Mouse (Mus musculus): ENCODE data around the gene Cdh26. TPM values are rescaled to one million over a fixed set of nuclear protein-coding genes. Genes with fewer than 3 reads are reported as not detected.

The Cdh26 gene
- polyA plus RNA-seq, 1 experiment from 2014 or later, result 3.9 TPM

- Histone ChIP-seq H3K9me3 (ENCODE audit: control insufficient read depth, low read length) (no peaks in the 10 kb centered on the region), H3K4me2 (ENCODE audit: low read depth, low read length) (no peak overlapping the region), H3K27ac (replicated peaks; ENCODE audit: low read depth, low read length) (no peak overlapping the region), H3K4me1 (ENCODE audit: control insufficient read depth, insufficient read depth, low read length) (no peaks in the 10 kb centered on the region), H3K9ac (ENCODE audit: low read depth, low read length) (no peak overlapping the region), H3K36me3 (ENCODE audit: control insufficient read depth, insufficient read depth, low read length) (no peaks in the 10 kb centered on the region), H3K27me3 (replicated peaks; ENCODE audit: control insufficient read depth, insufficient read depth, low read length) (peaks cover 11% of the 10 kb centered on the region; the same call in 1 of the 2 replicates), H3K4me3 (ENCODE audit: low read depth, low read length) (no peak overlapping the region)
- DNase-seq (ENCODE audit: low spot score), result peak; percentile 68
- WGBS, result 37% methylated on average over 6 of the region's 6 CpGs
- peak; percentile 60; the same call in 1 of the 2 replicates for ATAC-seq (ENCODE audit: low read depth)
These were observed 77.2 kb downstream of the Cdh26 start for GRCm38 (mm10) chr2:178507379-178508014.

DNA sequence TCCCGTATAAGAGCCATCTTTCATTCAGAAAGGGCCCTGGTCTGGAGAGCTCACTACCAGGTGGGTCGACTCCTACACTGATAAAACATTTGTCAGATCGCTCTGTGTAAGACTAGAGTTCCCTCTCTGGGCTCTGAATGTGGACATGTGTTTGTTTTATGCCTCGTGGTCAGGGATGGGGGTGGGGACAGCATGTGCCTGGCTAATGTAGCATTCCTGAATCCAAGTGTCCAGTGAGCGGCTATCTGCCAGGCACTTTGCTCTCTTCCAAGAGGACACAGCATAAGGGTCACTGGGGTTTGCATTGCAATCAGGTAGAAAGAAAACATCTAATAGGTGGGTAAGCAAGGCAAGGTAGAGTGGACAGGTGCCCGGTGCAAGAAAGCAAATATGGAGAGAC lies 77.9 kb downstream of the Cdh26 start:
- WGBS, result 70% methylated on average over 6 of the region's 6 CpGs
- DNase-seq (ENCODE audit: low spot score) (no peak), ATAC-seq (ENCODE audit: low read depth) (no peak)
- H3K4me1 ChIP-seq (ENCODE audit: control insufficient read depth, insufficient read depth, low read length), result peaks cover under 1% of the 10 kb centered on the region
- no peak overlapping the region for H3K4me2 ChIP-seq (ENCODE audit: low read depth, low read length)
- no peak overlapping the region for H3K9ac ChIP-seq (ENCODE audit: low read depth, low read length)
- H3K27ac ChIP-seq (replicated peaks; ENCODE audit: low read depth, low read length), result no peak overlapping the region
- H3K9me3 ChIP-seq (ENCODE audit: control insufficient read depth, low read length), result no peaks in the 10 kb centered on the region
- H3K4me3 ChIP-seq (ENCODE audit: low read depth, low read length), result no peak overlapping the region
- no peaks in the 10 kb centered on the region for H3K36me3 ChIP-seq (ENCODE audit: control insufficient read depth, insufficient read depth, low read length)
- H3K27me3 ChIP-seq (replicated peaks; ENCODE audit: control insufficient read depth, insufficient read depth, low read length), result peaks cover 17% of the 10 kb centered on the region

- Histone ChIP-seq H3K4me1 (ENCODE audit: control insufficient read depth, insufficient read depth, low read length) (peaks cover 13% of the 10 kb centered on the region), H3K4me3 (ENCODE audit: low read depth, low read length) (no peak overlapping the region), H3K9ac (ENCODE audit: low read depth, low read length) (no peak overlapping the region), H3K27me3 (replicated peaks; ENCODE audit: control insufficient read depth, insufficient read depth, low read length) (peaks cover 21% of the 10 kb centered on the region), H3K4me2 (ENCODE audit: low read depth, low read length) (no peak overlapping the region), H3K27ac (replicated peaks; ENCODE audit: low read depth, low read length) (no peak overlapping the region), H3K9me3 (ENCODE audit: control insufficient read depth, low read length) (no peaks in the 10 kb centered on the region), H3K36me3 (ENCODE audit: control insufficient read depth, insufficient read depth, low read length) (no peaks in the 10 kb centered on the region)
- WGBS, result 61% methylated on average over 4 of the region's 4 CpGs
- no peak for ATAC-seq (ENCODE audit: low read depth)
- no peak for DNase-seq (ENCODE audit: low spot score)
These were observed 82.7 kb downstream of the Cdh26 start for GRCm38 (mm10) chr2:178513043-178513442.

DNA sequence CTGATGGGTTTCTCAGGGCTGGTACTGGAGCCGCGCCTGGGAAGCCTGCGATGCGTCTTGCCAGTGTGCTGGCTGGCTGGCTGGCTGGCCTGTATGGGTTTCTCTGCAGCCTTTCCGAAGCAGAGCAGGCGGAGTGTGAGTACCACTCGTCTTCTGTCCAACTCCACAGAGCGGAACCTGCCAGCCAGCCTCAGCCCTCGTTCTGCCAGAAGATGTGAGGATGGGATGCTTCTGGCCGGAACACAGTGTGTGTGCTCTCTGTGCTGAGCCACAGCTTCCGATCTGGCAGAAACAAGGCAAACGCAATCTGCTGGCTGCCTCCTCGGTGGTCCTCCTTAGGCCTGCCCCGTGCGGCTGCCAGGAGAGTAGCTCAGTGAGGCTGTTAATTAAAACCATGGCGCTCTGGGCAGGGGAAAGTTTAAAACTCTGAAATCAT lies 83.3 kb downstream of the Cdh26 start:
- peaks cover 21% of the 10 kb centered on the region for H3K27me3 ChIP-seq (replicated peaks; ENCODE audit: control insufficient read depth, insufficient read depth, low read length)
- WGBS, result 32% methylated on average over 16 of the region's 16 CpGs
- H3K9ac ChIP-seq (ENCODE audit: low read depth, low read length), result no peak overlapping the region
- H3K36me3 ChIP-seq (ENCODE audit: control insufficient read depth, insufficient read depth, low read length), result no peaks in the 10 kb centered on the region
- peaks cover 13% of the 10 kb centered on the region for H3K4me1 ChIP-seq (ENCODE audit: control insufficient read depth, insufficient read depth, low read length)
- peak; percentile 85 for ATAC-seq (ENCODE audit: low read depth)
- DNase-seq (ENCODE audit: low spot score), result peak; percentile 86
- H3K9me3 ChIP-seq (ENCODE audit: control insufficient read depth, low read length), result no peaks in the 10 kb centered on the region
- peak overlapping the region; percentile 32; the same call in 1 of the 2 replicates for H3K4me2 ChIP-seq (ENCODE audit: low read depth, low read length)
- H3K4me3 ChIP-seq (ENCODE audit: low read depth, low read length), result no peak overlapping the region
- H3K27ac ChIP-seq (replicated peaks; ENCODE audit: low read depth, low read length), result no peak overlapping the region

GRCm38 (mm10) chr2:178516421-178516820 lies 86.1 kb downstream of the Cdh26 start:
- Histone ChIP-seq H3K4me2 (ENCODE audit: low read depth, low read length) (no peak overlapping the region), H3K9me3 (ENCODE audit: control insufficient read depth, low read length) (no peaks in the 10 kb centered on the region), H3K36me3 (ENCODE audit: control insufficient read depth, insufficient read depth, low read length) (no peaks in the 10 kb centered on the region), H3K9ac (ENCODE audit: low read depth, low read length) (no peak overlapping the region), H3K27ac (replicated peaks; ENCODE audit: low read depth, low read length) (no peak overlapping the region), H3K27me3 (replicated peaks; ENCODE audit: control insufficient read depth, insufficient read depth, low read length) (peaks cover 22% of the 10 kb centered on the region), H3K4me1 (ENCODE audit: control insufficient read depth, insufficient read depth, low read length) (peaks cover 13% of the 10 kb centered on the region), H3K4me3 (ENCODE audit: low read depth, low read length) (no peak overlapping the region)
- ATAC-seq (ENCODE audit: low read depth), result no peak
- DNase-seq (ENCODE audit: low spot score), result no peak
- WGBS, result 77% methylated on average over 5 of the region's 5 CpGs

GRCm38 (mm10) chr2:178516941-178517340 lies 86.6 kb downstream of the Cdh26 start:
- no peaks in the 10 kb centered on the region for H3K36me3 ChIP-seq (ENCODE audit: control insufficient read depth, insufficient read depth, low read length)
- H3K4me2 ChIP-seq (ENCODE audit: low read depth, low read length), result no peak overlapping the region
- no peak overlapping the region for H3K4me3 ChIP-seq (ENCODE audit: low read depth, low read length)
- no peak for DNase-seq (ENCODE audit: low spot score)
- peaks cover 13% of the 10 kb centered on the region for H3K4me1 ChIP-seq (ENCODE audit: control insufficient read depth, insufficient read depth, low read length)
- H3K27me3 ChIP-seq (replicated peaks; ENCODE audit: control insufficient read depth, insufficient read depth, low read length), result peaks cover 17% of the 10 kb centered on the region
- no peak overlapping the region for H3K27ac ChIP-seq (replicated peaks; ENCODE audit: low read depth, low read length)
- 74% methylated on average over 9 of the region's 9 CpGs for WGBS
- H3K9ac ChIP-seq (ENCODE audit: low read depth, low read length), result no peak overlapping the region
- H3K9me3 ChIP-seq (ENCODE audit: control insufficient read depth, low read length), result no peaks in the 10 kb centered on the region
- ATAC-seq (ENCODE audit: low read depth), result no peak

DNA sequence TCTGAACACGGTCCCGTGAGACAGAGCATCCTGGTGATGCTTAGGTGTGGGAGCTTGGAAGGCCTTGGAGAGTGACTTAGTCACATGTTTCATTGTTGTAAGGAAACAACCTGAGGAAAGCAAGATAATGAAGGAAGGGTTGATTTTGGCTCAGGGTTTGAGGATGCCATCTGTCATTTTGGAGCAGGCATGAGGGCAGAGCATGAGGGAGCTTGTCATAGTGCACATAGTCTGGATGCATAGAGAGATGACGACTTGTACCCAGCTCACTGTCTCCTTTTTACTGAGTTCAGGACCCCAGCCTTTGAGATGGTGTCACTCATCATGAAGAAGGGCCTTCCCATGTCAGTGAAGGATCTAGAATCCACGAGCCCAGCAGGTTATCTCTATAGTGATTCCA lies 89.0 kb downstream of the Cdh26 start:
- WGBS, result 87% methylated on average over 4 of the region's 4 CpGs
- H3K27ac ChIP-seq (replicated peaks; ENCODE audit: low read depth, low read length), result no peak overlapping the region
- no peak overlapping the region for H3K9ac ChIP-seq (ENCODE audit: low read depth, low read length)
- peaks cover 2% of the 10 kb centered on the region; the same call in 1 of the 2 replicates for H3K4me1 ChIP-seq (ENCODE audit: control insufficient read depth, insufficient read depth, low read length)
- no peak overlapping the region for H3K4me3 ChIP-seq (ENCODE audit: low read depth, low read length)
- no peak for ATAC-seq (ENCODE audit: low read depth)
- H3K27me3 ChIP-seq (replicated peaks; ENCODE audit: control insufficient read depth, insufficient read depth, low read length), result 0 out of 2 replicates have a peak, but pooled peaks cover 4% of the 10 kb centered on the region
- DNase-seq (ENCODE audit: low spot score), result no peak
- no peak overlapping the region for H3K4me2 ChIP-seq (ENCODE audit: low read depth, low read length)
- H3K9me3 ChIP-seq (ENCODE audit: control insufficient read depth, low read length), result no peaks in the 10 kb centered on the region
- no peaks in the 10 kb centered on the region for H3K36me3 ChIP-seq (ENCODE audit: control insufficient read depth, insufficient read depth, low read length)

- H3K4me1 ChIP-seq (ENCODE audit: control insufficient read depth, insufficient read depth, low read length), result no peaks in the 10 kb centered on the region
- ATAC-seq (ENCODE audit: low read depth) (no peak), DNase-seq (ENCODE audit: low spot score) (no peak)
- no peak overlapping the region for H3K9ac ChIP-seq (ENCODE audit: low read depth, low read length)
- WGBS, result 25% methylated on average over 2 of the region's 2 CpGs
- H3K9me3 ChIP-seq (ENCODE audit: control insufficient read depth, low read length), result no peaks in the 10 kb centered on the region
- H3K27me3 ChIP-seq (replicated peaks; ENCODE audit: control insufficient read depth, insufficient read depth, low read length), result 0 out of 2 replicates have a peak, but pooled peaks cover 4% of the 10 kb centered on the region
- no peak overlapping the region for H3K27ac ChIP-seq (replicated peaks; ENCODE audit: low read depth, low read length)
- H3K36me3 ChIP-seq (ENCODE audit: control insufficient read depth, insufficient read depth, low read length), result no peaks in the 10 kb centered on the region
- no peak overlapping the region for H3K4me3 ChIP-seq (ENCODE audit: low read depth, low read length)
- H3K4me2 ChIP-seq (ENCODE audit: low read depth, low read length), result no peak overlapping the region
These were observed 89.9 kb downstream of the Cdh26 start for GRCm38 (mm10) chr2:178520216-178520615.

GRCm38 (mm10) chr2:178522331-178522730 lies 92.0 kb downstream of the Cdh26 start:
- no peak overlapping the region for H3K4me3 ChIP-seq (ENCODE audit: low read depth, low read length)
- no peaks in the 10 kb centered on the region for H3K9me3 ChIP-seq (ENCODE audit: control insufficient read depth, low read length)
- H3K4me2 ChIP-seq (ENCODE audit: low read depth, low read length), result no peak overlapping the region
- ATAC-seq (ENCODE audit: low read depth) (no peak), DNase-seq (ENCODE audit: low spot score) (no peak)
- H3K27ac ChIP-seq (replicated peaks; ENCODE audit: low read depth, low read length), result no peak overlapping the region
- no peaks in the 10 kb centered on the region for H3K4me1 ChIP-seq (ENCODE audit: control insufficient read depth, insufficient read depth, low read length)
- no peaks in the 10 kb centered on the region for H3K36me3 ChIP-seq (ENCODE audit: control insufficient read depth, insufficient read depth, low read length)
- H3K9ac ChIP-seq (ENCODE audit: low read depth, low read length), result no peak overlapping the region
- H3K27me3 ChIP-seq (replicated peaks; ENCODE audit: control insufficient read depth, insufficient read depth, low read length), result 0 out of 2 replicates have a peak, but pooled peaks cover 4% of the 10 kb centered on the region
- WGBS, result 46% methylated on average over 4 of the region's 4 CpGs
